Mouse (Mus musculus) layer of hippocampus, adult 18-20 months (tissue): ENCODE measurements around the gene Olfr1013. TPM values are rescaled to one million over a fixed set of nuclear protein-coding genes. Genes with fewer than 3 reads are reported as not detected.

Source experiments
- DNase-seq, 2 experiments: peaks; one replicate each; pipeline ENCODE4 v3.0.0; 2022; ENCODE audit warnings: low spot score in 2 of 2
- long read RNA-seq: library from polyadenylated mRNA; stranded (forward); transcript quantifications from one replicate; pipeline ENCODE4 v2.0.0, GENCODE M21; 2021
- total RNA-seq, 2 experiments: library from RNA; stranded (reverse); gene quantifications; 2 replicates each; pipeline ENCODE4 v1.2.3; 2021

The Olfr1013 gene
- total RNA-seq = not detected
- long read RNA-seq = 0 reads

GRCm38 (mm10) chr2:85766798-85767197, at the start of gene Olfr1013:
Gene Olfr1013, plus strand, starts transcription at chr2:85767098.
- no peak for DNase-seq

- peak in 1 of 2 experiments; percentile 36 for DNase-seq
Measured at GRCm38 (mm10) chr2:85725793-85726192, 41.1 kb upstream of the Olfr1013 start.

DNA sequence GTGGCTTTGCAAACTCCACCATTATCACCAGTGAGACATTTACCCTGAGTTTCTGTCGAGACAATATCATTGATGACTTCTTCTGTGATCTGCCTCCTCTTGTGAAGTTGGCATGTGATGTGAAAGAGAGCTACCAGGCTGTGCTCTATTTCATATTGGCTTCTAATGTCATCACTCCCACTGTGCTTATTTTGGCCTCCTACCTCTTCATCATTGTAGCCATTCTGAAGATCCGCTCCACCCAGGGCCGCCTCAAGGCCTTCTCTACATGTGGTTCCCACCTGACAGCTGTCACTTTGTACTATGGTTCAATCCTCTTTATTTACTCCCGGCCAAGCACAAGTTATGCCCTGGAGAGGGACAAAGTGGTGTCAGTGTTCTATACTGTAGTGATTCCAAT, 13.1 kb upstream of the Olfr1013 start:
- no peak for DNase-seq

- no peak for DNase-seq
Measured at GRCm38 (mm10) chr2:85762666-85763065, 4.2 kb upstream of the Olfr1013 start, which contains the start of gene Olfr1012. Gene Olfr1012, minus strand, starts transcription at chr2:85762766.

- DNase-seq = no peak
Measured at GRCm38 (mm10) chr2:85772413-85772812, 5.5 kb downstream of the Olfr1013 start, which contains the start of gene Olfr1014. Gene Olfr1014, plus strand, starts transcription at chr2:85772713.

- no peak for DNase-seq
Measured at GRCm38 (mm10) chr2:85781717-85782116, 14.8 kb downstream of the Olfr1013 start, which contains the start of gene Olfr1015. Gene Olfr1015, plus strand, starts transcription at chr2:85782017.

DNA sequence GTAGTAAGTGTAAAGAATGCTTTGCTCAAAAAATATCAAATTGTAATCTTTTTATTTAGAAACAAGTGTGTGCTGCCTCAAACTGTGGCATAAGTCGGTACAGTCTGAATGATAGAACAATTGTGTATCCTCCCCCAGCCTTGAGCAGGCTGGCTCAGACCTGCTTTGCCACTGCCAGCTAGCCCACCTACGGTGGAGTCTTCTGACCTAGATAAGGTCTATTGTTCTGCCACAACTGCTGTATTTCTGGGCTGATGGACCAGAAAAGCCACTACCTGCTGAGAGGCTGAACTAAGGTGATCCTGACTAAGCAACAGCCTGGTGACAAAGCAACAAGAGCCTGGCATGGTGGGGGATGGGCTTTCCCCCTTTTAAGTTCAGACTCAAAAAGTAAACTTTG, 25.4 kb downstream of the Olfr1013 start:
- DNase-seq = no peak

- DNase-seq = no peak
Measured at GRCm38 (mm10) chr2:85802444-85802843, 35.5 kb downstream of the Olfr1013 start, which contains the start of gene Olfr1016. Gene Olfr1016, minus strand, starts transcription at chr2:85802544.

DNA sequence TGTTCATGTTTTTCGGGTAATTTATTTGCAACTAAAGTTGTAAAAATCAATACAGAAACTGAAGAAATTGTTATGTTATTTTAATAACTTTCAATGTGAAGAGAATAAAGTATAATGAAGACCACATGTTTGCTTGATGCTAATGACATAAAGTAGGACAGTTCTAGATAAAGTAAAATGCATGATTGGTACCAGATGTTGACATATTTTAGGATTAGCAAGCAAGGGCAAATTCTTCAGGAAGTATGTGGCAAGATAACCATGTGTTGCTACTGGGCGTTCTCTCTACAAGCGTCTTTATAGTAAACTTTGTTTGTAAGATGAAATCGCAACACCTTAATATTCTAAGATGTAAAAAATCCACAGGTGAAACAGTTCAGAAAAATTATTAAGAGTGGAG, 37.6 kb downstream of the Olfr1013 start:
- no peak for DNase-seq

GRCm38 (mm10) chr2:85818179-85818578, 51.3 kb downstream of the Olfr1013 start, which contains the start of gene Olfr1018:
Gene Olfr1018, plus strand, starts transcription at chr2:85818479.
- no peak for DNase-seq

Other genes starting within 250 kb of the Olfr1013 start
- under 1 TPM in 1 of 2 experiments, not detected in 1; 0.23 TPM for gene 4833423E24Rik, start 248.1 kb upstream of the Olfr1013 start, total RNA-seq
- not detected for gene Olfr996, start 187.9 kb upstream of the Olfr1013 start, total RNA-seq
- gene Olfr998, start 178.2 kb upstream of the Olfr1013 start, total RNA-seq = not detected
- gene Olfr1000, start 155.2 kb upstream of the Olfr1013 start, total RNA-seq = not detected
- gene Olfr1002, start 116.4 kb upstream of the Olfr1013 start, total RNA-seq = not detected
- gene Olfr154, start 102.6 kb upstream of the Olfr1013 start, total RNA-seq = not detected
- not detected for gene Olfr1006, start 88.3 kb upstream of the Olfr1013 start, total RNA-seq
- gene Olfr1008, start 77.7 kb upstream of the Olfr1013 start, total RNA-seq = not detected
- gene Olfr1009, start 51.7 kb upstream of the Olfr1013 start, total RNA-seq = not detected
- not detected for gene Olfr1012, start 4.3 kb upstream of the Olfr1013 start, total RNA-seq
- gene Olfr1014, start 5.6 kb downstream of the Olfr1013 start, total RNA-seq = not detected
- not detected for gene Olfr1015, start 14.9 kb downstream of the Olfr1013 start, total RNA-seq
- gene Olfr1016, start 35.4 kb downstream of the Olfr1013 start, total RNA-seq = not detected
- gene Olfr1018, start 51.4 kb downstream of the Olfr1013 start, total RNA-seq = not detected
- not detected for gene Olfr1019, start 78.4 kb downstream of the Olfr1013 start, total RNA-seq
- gene Olfr1020, start 79.9 kb downstream of the Olfr1013 start, total RNA-seq = not detected
- not detected for gene Olfr1022, start 101.5 kb downstream of the Olfr1013 start, total RNA-seq
- not detected for gene Olfr1023, start 118.5 kb downstream of the Olfr1013 start, total RNA-seq
- gene Olfr1024, start 138.0 kb downstream of the Olfr1013 start, total RNA-seq = not detected
- not detected for gene Olfr1025-ps1, start 148.1 kb downstream of the Olfr1013 start, total RNA-seq
- not detected for gene Olfr1026, start 154.5 kb downstream of the Olfr1013 start, total RNA-seq
- gene Olfr1028, start 183.3 kb downstream of the Olfr1013 start, total RNA-seq = not detected
- gene Olfr1029, start 206.8 kb downstream of the Olfr1013 start, total RNA-seq = not detected
- not detected for gene Olfr1030, start 212.2 kb downstream of the Olfr1013 start, total RNA-seq
- not detected for gene Olfr1031, start 223.2 kb downstream of the Olfr1013 start, total RNA-seq
- not detected for gene Olfr1032, start 238.4 kb downstream of the Olfr1013 start, total RNA-seq